Mouse (Mus musculus): ENCODE results near the gene Myl9.
"Not testable (repeated sequence)": the region's sequence is repeated elsewhere in the genome, so short reads cannot be mapped to it uniquely, and the experiment has no call there.

Myl9 gene

DNA sequence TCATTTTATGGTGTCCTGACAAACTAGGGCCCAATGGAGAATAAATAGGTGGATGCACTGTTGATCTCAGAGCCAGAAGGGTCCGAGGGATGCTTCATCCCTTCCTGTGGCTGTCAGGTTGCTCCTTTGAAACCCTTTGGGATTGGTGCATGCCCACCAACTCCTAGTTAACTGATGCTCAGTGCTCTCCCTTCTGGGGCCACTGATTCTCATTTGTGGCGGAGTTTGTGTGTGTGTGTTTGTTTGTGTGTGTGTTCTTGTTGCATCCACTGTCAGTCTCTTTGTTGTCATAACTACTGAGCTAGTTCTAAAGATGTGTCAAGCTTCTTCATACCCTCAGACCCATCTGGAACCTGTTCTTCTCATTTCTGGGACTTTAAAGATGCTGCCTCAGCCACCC, 9.7 kb downstream of the Myl9 start:
- no peak for DNase-seq (ENCODE audit: low spot score in 2 of 2)

DNA sequence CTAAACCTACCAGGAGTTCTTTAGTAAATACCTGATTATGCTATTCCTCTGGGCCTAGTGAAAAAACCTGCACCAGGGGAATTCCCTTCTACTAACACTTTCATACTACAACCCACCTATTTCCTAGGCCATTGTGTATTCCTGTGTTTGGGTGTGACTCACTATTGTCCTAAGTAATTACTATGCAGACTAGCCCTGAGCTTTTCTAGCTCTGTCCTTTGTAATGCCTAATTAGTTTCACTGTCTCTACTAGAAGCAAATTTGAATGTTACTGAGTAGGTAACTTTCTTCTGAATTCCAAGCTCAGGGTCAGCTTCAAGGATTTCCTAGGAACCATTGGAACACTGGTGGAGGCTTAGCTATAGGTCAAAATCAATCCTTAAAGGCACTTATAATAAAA, 11.1 kb downstream of the Myl9 start:
- DNase-seq (ENCODE audit: low spot score in 2 of 2): not testable (repeated sequence)

DNA sequence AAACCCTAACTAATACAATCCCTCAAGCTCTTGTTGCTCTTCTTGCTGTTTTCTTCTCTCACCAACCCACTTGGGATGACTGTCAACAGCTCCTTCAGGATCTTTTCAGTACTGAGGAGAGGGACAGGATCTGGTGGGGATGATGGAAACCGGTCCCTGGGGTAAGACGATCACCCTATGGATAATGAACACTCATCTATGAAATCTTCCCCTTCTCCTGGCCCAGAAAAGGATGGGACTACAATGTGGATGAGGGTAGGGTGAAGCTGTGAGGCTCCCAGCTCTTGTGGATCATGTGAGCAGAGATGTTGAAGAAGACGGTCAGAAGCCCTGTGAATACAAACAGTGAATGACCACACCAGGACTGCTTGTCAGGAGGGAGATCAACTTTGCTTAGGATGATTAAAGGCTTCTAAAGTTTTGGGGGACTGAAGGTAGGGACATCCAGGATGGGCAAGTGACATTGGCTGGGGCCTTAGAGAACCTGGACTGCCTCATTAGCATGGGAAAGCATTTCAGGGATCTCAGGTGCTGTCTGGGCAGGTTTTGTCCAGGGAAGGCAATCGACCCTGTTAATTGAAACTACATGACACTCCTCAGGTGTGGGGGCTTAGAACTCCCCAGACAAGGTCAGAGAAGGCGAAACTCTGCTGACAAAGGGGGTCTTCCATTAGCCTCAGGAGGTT, 12.0 kb downstream of the Myl9 start:
- DNase-seq (ENCODE audit: low spot score in 2 of 2): no peak

DNA sequence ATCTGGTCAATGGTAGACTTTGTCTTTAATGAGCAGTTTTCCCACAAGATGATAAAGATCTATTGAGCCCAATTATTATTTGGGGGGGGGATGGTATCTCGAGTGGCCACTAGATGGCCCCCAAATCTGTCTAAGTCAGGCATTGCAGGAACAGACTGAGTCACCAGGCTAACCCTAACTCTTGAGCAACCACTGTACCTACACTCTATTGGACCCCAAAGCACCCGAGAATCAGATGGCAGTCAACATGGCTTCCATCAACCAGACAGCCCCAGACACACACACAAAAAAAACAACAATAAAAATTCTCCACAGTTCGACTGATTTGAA, 12.5 kb downstream of the Myl9 start:
- no peak for DNase-seq (ENCODE audit: low spot score in 2 of 2)

DNA sequence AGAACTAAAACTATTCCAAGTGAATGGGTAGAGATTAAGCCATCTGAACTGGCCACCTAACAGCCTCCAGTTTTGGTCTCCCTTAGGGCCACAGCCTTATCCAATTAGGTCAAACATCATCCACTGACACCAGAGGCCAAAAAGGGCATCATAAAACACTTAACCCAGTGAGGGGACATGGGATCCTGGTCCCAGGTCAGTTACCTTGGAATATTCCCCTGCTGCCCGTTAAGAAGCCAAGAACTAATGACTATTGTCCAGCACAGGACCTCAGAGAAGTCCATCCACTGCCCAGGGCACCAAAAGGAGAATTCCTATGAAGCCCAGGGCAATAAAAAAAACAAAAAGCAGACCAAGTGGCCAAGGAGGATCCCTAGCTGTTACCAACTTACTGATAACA, 13.6 kb downstream of the Myl9 start:
- no peak for DNase-seq (ENCODE audit: low spot score in 2 of 2)

DNA sequence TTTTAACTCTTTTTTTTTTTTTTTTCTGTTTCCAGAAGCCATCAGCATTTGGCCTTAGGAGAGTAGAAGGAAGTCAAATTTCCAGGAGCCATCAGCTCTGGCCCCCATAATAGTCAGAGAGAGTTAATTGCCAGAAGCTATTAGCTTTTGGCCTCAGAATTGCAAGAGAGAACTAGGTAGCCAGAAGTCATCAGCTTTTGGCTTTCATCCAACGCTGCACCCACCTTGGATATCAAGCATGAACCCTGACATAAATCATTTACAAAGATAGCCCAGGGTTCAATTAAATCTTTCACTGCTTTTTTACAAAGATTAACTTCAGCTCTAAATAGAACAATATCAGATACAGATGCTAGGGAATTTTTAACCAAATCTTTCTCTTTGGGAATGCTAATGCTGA, 23.3 kb downstream of the Myl9 start:
- DNase-seq (ENCODE audit: low spot score in 2 of 2): no peak

DNA sequence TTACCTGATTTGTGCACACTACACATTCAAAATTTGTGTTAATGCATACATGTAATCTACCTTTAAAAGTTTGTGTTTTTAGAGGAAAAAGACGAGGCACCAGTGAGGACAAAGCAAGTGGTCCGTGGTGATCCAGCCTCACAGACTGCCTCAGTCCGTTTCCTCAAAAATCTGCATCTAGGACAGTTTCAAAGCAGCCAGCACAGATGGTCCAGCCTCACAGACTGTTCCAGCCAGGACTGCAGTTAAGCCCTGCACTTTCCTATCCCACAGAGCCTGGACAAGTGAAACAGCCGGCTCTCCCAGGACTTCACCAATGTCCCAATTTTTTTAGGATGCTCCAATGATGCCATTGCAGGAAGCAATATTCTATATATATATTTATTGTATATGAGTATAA, 25.8 kb downstream of the Myl9 start:
- DNase-seq (ENCODE audit: low spot score in 2 of 2): no peak

DNA sequence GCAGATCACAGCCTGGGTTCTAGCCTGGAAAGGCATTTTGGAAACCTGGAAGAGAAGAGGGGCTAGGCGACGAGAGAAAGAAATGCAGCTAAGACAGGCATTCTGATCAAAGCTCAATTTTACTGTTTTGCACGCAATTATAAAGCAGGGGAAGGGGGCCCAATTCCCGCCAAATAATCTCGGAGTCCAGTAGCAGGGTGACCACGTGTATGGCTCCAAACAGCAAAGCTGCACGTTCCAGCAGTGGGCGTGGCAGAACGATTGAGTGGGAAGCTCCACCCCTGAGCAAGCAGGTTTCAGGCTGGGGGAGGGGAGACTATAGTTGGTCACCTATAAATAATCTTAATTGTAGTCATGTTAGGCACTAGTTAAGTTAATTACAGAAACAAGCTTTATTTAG, 26.9 kb downstream of the Myl9 start:
- not testable (repeated sequence) for DNase-seq (ENCODE audit: low spot score in 2 of 2)

DNA sequence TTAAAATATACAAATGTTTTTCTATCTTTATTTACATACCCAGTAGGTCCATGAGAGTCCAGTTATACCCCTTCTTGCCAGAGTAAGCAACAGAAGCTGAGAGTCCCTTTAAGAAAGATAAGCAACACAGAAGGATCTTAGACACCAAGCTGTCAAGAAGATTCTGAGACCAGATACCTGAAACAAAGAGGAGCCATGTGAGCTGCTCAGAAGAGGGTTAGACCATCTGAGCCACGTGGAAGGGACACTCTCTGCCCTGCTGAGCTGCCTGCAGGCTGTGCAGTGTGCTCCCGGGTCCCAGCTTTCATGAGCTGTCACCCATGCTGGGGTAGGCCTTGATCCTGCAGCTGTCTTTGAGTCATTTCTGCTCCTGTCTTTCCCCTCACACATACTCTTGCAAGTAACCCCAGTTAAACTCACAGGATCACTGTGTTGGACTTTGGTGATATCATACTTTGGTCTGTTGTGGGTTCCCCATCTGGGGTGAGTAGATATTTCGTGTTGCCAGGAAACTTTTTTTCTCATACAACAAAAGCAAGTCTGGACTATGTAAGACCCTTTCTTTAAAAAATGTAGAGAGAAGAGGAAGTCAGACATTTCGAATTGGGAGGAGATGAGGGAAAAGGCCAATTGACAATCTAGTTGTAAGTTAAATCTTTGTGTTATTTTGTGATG, 28.6 kb downstream of the Myl9 start:
- no peak for DNase-seq (ENCODE audit: low spot score in 2 of 2)

DNA sequence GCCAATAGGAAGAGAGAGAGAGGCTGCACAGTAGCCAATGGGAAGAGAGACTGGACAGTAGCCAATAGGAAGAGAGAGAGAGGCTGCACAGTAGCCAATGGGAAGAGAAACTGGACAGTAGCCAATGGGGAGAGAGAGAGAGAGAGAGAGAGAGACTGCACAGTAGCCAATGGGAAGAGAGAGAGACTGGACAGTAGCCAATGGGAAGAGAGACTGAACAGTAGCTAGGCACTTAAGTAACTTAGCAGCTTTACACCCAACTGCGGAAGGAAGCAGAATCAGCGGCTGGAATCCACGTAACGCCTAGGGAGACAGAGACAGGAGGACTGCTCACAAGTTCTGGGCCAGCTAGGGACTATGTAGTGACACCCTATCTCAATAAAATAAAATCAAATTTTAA, 29.4 kb downstream of the Myl9 start:
- no peak for DNase-seq (ENCODE audit: low spot score in 2 of 2)

DNA sequence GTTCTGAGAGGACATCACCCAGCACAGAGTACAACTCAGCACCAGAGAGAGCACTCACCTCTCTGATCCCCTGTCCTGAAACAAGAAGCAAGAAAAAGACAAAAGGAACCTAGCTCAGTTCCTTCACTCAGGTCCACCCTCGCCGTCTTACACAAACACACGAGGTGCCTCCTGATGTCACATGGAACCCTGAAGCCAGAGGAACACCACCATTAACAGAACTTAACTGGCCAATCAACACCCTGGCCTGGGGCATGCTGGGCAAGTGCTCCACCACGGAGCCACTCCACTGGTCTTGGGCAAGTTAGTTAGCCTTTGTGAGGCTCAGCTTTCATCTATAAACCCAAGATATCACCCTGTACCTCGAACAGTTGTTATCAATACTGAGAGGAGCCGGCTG, 31.7 kb downstream of the Myl9 start:
- no peak for DNase-seq (ENCODE audit: low spot score in 2 of 2)

DNA sequence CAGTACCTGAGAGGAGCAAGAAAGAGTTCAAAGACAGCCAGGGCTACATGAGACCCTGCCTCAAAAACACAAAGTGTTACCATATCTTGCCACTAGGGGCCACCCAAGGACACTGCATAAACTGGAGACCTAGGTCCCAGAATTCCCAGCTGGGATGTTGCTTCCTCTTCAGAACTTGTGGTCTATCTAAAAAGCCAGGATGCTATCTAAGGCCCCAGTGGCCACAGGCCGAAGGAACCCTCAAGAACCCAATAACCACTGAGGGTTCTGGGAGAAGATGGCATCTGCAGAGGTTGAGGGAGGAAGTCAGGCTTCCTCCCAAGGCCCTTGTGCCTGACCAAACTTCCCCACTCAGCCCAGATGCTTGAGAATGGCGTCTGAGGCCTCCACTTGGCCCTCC, 34.4 kb downstream of the Myl9 start:
- peak; percentile 4 to 18 for DNase-seq (ENCODE audit: low spot score in 2 of 2)

DNA sequence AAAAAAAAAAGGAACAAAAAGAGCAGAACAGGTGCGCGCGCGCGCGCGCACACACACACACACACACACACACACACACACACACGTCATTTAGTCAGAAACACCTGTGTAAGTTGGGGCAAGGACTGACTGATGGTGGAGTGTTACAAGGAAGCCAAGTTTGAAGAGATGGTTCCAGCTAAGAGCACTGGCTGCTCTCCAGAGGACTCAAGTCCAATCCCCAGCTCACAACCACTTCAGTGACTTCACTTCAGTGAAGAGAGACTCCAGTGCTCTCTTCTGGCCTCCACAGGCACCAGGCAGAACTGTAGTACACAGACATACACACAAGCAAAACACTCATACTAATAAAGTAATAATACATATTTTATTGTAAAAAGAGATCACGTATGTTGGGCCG, 35.5 kb downstream of the Myl9 start:
- no peak for DNase-seq (ENCODE audit: low spot score in 2 of 2)

DNA sequence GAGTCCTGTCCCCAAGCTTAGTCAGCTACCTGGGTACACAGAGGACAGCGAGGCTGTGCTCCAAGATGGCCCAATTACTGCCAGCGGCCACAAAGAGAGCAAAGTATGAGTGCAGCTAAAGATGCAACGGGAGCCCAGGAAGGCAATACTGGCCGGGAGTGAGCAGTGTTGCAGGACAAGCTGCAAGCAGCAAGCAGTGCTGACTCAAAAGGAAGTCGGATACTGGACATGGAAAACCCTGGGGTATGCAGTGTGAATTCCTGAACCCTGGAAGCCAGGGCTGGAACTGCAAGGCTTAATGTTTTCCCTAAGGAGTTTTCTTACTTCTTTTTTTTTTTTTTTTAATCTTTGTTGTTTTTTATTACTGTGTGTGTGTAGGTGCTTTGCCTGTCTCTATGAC, 36.3 kb downstream of the Myl9 start:
- no peak for DNase-seq (ENCODE audit: low spot score in 2 of 2)

DNA sequence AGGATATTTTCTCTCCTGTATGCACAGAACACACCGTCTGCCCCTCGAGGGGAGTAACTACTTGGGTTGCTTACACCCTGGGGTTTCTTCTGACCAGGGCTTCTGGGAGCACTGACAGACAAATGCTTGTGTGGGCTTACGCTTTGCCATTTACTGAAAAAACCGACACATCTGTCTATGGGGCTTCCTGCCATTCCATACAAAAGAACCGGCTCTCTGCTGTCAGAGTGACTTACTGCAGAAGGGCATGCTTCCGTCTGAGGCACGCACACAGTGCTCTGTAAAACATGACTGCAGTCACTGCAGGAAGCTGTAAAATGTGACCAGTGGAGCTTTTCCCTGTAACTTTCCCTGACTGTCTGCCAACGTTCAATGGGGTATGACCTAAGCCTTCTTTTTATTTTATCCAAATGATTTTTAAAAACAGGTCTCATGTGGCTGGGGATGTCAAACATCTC, 39.2 kb downstream of the Myl9 start:
- DNase-seq (ENCODE audit: low spot score in 2 of 2): no peak

DNA sequence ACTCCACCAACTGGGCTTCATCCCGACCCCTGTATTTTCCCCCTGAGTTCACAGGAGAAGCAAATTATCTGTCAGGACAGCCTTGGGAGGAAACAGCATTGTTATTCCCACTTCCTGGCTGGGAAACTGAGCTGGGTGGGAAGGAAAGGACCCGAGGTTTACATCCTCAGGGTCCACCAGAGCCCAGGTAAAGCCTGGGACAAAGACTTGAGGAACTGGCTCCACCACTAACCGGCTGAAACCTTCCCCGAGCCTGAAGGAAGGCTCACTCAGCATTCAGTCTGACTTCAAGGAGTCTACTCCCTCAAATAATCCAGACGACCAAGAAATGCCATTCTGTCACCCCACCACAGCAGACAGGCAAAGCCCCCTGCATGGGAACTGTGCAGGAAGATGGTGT, 39.7 kb downstream of the Myl9 start:
- no peak for DNase-seq (ENCODE audit: low spot score in 2 of 2)

DNA sequence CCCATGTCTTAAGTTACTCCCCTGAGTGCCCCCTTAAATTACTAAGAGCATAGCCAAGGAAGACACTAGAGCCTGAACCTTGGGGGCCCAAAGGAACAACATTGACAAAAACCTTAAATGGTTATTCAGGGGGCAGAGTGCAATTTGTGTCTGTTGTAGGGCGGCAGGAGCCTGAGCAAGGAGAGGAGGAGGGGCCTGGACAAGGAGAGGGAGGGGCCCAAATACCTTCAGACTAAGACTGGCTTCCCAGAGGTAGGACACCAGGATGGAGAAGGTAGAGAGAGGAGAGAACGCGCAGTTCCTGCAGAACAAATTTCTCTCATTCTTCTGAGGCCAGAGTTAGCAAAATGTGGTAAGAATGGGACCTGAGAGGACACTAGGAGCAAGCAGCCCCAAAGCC, 40.2 kb downstream of the Myl9 start:
- DNase-seq (ENCODE audit: low spot score in 2 of 2): no peak

DNA sequence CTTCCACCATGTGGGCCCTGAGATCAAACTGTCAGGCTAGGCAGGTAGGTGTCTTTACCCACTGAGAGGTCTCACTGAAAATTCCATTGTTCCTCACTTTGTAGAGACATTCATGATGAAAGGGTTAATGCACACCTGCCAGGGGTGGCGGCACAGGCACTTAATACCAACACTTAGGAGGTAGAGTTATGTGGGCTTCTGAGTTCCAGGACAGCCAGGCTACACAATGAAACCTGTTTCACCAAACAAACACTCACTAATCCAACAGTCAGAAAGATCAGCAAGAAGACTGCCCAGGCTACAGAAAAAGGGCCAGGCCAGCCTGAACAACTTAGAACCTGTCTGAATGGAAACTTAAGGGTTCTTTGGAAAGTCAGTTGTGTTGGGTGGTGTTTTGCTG, 40.9 kb downstream of the Myl9 start:
- no peak for DNase-seq (ENCODE audit: low spot score in 2 of 2)

DNA sequence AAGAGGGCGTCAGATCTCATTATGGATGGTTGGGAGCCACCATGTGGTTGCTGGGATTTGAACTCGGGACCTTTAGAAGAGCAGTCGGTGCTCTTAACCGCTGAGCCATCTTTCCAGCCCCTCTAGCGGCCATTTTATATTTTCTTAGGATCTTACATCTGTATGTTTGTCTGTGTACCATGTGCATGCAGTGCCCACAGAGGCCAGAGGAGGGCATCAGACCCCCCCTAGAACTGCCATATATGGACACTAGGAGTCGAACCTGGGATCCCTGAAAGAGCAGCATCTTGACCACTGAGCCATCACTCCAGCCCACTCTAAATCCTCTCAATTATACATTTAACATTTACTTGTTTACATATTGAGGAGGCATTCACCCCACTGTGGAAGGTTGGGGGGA, 49.9 kb downstream of the Myl9 start:
- not testable (repeated sequence) for DNase-seq (ENCODE audit: low spot score in 2 of 2)
